Mouse (Mus musculus): ENCODE measurements around the gene Cmtr2.

The Cmtr2 gene

DNA sequence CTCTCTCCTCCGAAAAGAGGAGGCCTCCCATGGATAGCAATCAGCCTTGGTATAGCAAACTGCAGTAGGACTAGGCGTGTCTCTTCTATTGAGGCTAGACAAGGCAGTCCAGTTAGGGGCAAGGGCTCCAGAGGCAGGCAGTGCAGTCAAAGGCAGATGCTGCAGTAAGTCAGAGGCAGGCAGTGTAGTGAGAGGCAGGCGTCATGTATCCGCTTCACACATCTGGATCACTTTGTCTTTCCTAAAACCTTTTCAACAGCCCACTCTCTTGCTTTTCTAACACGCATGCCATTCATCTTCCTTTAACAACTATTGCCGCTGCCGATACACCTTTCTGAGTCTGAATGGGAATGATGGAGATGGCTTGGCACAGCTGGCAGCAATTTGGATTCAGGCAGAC lies at the start of gene Cmtr2:
Gene Cmtr2, plus strand, starts transcription at position 301 of the 400 bp plus-strand sequence.
- no peak for DNase-seq (ENCODE audit: extremely low read depth, insufficient read length, low spot score)

DNA sequence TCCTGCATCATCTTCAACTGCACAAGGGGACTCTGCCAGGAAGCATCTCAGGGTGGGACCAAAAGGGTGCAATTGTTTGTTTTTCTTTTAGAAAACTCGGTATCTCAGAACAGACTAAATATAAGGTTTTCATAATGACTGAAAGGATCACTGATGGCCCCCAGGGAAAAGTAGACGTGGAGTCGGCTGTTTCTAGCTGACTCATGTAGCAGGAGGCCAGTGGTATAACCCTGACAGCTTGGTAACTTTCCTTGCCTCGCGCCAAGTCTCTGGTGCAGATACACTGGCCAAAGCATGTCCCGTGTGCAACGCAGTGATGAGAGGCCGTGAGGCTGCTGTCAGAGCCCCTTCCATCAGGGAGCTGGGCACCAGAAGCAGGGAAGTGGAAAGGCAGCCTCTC lies 49.2 kb upstream of the Cmtr2 start:
- DNase-seq (ENCODE audit: extremely low read depth, insufficient read length, low spot score) = no peak

DNA sequence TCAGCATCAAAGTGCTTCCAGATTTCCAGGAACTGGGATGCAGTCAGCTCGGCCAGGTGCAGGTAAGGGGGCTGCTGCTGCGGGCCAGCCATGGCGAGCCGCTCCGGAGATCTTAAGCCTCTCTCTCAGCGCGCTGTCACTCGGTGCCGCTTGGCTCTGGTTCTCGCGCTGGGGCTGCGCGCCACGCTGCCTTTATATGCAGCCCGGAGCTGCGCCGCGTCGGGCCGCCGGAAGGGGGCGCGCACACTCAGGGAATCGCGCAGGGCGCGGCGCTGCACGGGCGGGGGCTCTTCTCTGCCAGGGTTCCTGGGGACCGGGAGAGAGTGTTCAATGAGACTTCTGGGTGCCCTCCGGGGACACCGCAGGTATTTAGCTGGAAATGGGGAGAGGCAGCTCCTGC lies 47.4 kb upstream of the Cmtr2 start, which contains the start of gene Calb2:
Gene Calb2, minus strand, starts transcription at position 165 of the 400 bp plus-strand sequence.
- no peak for DNase-seq (ENCODE audit: extremely low read depth, insufficient read length, low spot score)

DNA sequence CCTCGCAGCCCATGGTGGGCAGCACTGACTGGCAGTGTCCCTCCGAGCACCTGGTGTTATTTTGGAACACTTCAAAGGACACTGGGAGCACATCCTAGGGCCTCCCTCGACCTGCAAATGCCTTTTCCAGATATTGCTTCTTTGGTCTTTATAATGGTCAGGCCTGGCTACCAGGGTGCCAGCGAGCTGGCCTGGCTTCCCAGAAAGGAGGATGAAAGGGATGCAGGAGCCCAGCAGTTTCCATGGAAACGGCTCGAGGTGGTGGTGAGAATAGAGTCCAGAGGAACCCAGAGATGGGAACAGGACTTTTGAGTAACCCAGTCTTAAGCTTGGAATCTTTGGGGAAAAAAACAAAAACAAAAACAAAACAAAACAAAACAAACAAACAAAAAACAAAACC lies 43.3 kb upstream of the Cmtr2 start:
- no peak for DNase-seq (ENCODE audit: extremely low read depth, insufficient read length, low spot score)

DNA sequence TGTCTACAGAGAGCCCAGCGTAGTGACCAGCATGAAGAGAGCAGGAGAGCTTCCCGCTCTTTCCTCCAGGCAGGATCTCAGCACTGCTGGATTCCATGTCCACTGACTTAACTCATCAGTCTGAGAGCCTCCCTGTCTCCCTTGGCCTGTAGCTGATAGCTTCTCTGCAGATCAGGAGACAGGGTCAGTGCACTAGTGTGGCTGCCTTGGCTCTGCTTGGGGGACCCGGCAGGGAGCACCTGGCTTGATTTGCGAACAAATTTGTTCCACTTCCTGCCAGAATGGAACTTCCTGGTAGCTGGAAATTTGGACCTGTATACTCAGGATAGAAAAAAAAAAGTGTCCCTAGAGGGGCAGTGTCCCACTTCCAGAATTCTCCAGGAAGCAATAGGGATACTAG lies 40.6 kb upstream of the Cmtr2 start:
- DNase-seq (ENCODE audit: extremely low read depth, insufficient read length, low spot score) = no peak

DNA sequence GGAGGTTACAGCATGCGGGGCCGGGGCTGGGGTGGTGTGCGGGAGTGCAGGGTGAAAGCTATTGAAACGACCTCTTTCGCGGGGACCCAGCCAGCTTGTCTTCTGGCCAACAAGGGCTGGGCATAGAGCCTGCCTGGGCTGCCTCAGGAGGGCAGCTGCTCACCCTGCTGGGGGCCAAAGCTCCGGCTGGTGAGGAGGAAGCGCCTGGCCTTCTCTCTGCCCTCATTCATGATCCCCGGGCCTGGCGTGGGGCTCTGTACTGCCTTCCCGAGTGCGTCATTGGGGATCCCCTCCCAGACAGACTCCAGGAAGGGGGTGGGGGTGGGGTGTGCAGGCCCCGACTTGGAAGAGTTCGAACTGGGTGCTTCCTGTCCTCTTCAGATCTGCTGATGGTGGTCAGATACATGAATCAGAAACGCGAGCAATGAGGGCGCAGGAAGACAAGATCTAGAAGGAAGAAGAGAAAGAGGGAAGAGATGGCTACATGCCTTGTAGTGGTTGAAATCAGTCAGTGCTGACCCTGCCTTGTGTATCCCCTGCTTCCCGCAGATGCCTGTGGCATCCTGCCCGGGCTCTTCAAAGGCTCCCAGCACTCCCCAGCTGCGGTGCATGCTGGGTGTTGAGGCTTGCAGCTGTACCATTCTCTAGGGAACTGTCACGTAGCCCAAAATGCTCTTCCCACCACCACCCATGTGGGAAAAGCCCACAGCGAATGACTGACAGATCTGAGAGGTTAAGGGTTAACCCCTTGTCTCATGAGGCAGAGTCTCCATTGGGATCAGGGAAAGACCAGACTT lies 37.9 kb upstream of the Cmtr2 start:
- DNase-seq (ENCODE audit: extremely low read depth, insufficient read length, low spot score) = no peak

DNA sequence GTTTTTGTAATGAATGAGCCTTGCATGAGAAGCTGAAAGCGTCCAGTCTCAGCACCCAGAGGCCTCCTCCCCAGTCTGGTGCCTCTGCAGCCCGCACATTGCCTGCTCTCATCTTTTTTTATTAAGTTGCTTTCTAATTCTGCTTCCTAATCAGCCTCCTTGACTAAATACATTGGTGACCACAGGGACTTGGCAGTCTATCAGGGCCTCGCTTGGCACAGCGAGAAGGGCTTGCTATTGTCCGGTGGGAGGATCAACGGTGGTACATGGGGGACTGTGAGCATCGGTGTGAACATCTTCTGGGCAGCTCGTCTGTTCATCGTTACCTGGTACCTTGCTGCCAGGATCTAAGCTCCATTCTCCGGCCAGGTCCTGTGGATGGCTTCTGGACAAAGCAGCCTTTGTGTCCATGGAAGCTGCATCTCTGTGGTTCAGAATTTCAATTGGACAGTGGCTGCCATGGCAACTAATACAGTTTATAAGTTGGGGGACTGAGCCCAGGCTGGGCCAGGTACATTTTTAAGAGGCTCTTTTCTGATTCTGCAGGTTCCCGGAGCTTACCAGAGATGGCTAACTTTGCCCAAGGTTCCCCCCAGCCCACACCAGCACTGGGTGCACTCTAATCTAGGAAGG lies 32.6 kb upstream of the Cmtr2 start:
- DNase-seq (ENCODE audit: extremely low read depth, insufficient read length, low spot score) = no peak

DNA sequence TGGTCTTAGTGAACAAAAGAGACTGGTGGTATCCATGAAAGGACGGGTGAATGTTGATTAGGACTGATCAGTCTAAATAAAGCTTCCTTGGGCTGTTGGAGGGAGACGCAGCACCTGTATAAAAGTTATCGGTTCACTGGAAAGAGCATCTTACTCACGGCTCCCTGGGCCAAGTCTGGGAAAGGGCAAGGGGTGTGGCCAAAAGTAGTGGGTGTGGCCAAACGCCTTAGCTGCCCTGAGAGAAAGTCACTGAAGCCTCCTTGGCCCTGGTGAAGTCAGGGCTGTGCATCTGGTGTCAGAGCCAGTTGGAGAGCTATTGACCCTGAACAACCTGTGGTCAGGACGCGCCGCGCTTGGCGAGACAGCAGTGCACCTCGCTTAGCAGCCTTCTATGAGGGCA lies 31.7 kb upstream of the Cmtr2 start:
- DNase-seq (ENCODE audit: extremely low read depth, insufficient read length, low spot score) = no peak

DNA sequence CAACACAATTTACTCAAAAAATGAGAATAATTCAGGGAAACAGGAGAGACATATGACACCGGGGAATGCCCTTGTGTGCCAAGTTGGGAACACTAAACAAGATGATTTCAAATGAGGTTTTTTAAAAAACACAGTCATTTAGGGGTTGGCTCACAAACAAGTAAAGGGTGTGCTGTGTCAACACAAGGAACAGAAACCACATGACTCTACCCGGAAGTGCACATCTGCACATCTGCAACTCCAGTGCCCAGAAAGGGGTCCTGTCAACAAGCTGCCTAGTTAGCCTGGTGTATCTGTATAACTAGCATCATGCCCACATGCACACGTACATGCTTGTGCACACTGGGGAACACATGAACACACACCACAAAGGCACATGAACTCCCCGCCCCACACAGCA lies 29.9 kb upstream of the Cmtr2 start:
- no peak for DNase-seq (ENCODE audit: extremely low read depth, insufficient read length, low spot score)

DNA sequence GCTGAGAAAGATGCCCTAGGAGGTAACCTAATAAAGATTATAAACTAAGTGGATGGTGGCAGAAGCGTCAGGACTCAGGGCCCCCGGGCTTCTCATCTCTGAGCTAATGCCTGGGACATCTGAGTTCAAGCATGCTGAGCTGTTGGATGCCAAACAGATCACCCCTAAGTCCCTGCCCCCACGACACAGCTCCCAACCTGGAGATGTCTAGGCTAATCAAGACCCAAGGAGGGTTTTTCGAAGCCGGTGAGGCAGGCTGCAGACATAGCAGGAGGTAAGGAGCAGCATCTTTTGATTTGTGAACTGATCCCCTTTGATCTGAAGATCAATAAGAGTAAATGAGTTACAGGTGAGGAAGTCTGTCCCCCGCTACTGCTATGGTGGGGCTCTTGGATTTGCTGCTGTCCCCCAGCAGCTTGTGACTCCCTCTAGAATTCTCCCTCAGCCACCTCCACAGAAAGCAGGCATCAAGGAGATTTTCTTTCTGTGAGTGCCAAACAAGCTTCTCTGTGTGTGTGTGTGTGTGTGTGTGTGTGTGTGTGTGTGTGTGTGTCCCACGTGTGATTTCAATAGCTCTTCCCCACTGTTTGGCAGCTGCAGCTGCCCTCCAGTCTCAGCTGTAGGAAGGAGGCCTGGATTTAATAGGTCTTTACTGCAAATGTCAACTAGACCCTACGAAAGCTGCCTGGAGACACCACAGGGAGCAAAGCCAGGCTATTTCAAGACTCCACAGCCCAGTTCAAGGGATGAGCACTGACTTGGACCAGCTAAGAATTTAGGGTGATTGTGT lies 26.3 kb upstream of the Cmtr2 start:
- no peak for DNase-seq (ENCODE audit: extremely low read depth, insufficient read length, low spot score)

DNA sequence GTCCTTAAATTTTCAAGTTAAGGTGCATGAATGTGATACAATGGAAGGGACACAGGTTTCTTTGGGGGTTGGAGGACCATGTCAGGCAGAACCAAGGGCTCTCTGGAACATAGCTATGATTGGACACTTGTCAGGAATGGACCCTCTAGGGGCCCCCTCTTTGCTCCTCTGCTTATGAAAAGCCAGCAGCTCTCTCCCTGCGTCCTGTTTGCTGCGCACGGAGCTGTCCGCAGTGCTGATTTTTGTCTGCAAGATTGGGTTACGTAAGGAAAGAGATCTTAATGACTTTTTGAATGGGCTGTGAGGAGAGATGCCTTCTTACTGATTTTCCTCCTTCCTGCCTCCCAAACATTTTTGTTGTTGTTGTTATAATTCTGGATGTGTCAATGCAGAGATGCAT lies 18.8 kb upstream of the Cmtr2 start:
- no peak for DNase-seq (ENCODE audit: extremely low read depth, insufficient read length, low spot score)

DNA sequence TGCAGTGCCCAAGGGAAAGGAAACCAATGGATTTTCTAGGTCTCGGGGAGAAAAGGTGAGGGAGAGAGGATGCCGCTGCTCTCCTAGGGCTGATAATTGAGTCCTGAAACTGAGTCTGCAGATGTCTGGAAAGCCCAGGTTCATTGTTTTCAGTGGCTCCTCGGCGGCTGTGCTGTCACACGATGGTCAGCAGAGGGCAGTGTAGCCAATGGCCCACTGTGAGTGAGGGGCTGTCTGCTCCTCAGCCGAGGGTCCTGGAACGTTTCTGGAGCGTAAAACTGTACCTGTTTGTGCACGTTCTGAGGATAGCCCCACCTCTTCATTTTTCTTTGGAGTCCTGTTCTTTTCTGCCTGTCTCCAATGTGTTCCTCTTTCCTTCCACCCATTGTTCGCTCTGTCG lies 13.7 kb upstream of the Cmtr2 start:
- DNase-seq (ENCODE audit: extremely low read depth, insufficient read length, low spot score) = no peak

DNA sequence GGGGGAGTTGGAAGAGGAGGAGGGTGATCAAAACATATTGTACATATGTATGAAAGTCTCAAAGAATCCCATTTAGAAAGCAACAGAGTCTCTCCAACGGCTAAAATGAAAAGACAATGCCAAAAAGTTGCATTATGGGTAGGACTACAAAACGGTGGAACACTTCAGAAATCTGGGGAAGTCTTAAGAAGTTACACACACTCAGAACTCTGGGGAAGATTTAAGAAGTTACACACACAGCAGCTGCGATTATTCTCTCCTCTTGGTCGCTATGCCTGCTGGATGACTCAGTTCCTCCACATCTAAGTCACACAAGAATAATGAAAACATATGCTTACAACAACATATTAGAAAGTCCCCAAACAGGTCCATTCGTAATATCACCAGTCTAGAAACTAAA lies 788 bp downstream of the Cmtr2 start:
- no peak for DNase-seq (ENCODE audit: extremely low read depth, insufficient read length, low spot score)

DNA sequence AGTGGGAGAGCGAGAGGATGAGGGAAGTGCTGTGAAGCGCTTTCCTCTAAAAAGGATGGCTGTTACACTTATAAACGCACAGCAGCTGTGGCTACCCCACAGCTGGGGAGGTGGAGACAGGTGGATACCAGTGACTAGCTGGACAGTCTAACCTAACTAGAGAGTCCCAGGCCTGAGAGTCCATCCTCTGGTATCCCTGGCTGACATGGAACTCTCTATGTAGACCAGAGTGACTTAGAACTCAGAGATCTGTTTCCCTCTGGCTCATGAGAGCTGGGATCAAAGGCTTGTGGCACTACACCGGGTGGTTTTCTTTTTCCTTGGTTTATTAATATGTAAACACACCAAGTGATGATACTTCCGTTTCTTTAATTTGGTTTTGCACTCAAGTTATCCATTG lies 1.7 kb downstream of the Cmtr2 start:
- no peak for DNase-seq (ENCODE audit: extremely low read depth, insufficient read length, low spot score)

DNA sequence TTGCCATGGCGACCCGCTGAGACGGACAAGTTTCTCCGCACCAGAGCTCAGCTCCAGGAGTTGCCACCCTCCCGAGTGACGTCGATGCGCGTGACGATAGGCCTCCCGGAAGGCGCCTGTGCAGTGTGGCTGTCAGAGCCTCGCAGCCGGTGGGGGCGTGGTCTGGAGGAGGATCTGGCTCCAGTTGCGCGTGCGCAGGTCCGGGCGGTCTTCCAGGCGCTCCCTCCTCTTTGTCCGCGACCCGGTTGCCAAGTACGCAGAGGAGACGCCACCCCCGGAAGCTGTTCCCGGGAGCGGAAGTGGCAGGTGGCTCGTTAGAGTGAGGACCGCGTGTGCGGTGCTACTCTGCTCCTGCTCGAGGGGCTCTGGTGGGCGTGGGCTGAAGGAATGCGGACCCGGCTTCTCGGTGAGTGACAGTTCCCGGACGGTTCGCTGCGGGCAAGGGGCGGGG lies 2.2 kb downstream of the Cmtr2 start:
- peak; percentile 98 for DNase-seq (ENCODE audit: extremely low read depth, insufficient read length, low spot score)

DNA sequence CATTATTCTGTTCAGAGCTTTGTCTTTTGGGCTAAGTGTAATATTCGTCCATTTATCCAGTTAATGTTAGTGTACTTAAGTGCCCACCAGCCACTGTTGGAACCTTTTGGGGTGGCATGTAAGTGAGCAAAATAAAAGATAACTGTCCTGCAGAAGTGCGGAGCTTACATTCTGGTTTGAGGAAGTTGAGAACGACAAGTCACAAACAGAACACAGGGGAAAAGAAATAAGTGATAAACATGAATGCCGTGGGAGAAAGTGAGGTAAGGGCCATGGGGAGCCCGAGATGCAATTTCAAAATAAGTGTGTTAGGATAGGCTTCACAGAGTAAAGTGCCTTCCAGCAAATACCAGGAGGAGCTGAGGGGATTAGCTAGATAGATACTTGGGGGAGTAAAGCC lies 3.0 kb downstream of the Cmtr2 start:
- DNase-seq (ENCODE audit: extremely low read depth, insufficient read length, low spot score) = no peak

DNA sequence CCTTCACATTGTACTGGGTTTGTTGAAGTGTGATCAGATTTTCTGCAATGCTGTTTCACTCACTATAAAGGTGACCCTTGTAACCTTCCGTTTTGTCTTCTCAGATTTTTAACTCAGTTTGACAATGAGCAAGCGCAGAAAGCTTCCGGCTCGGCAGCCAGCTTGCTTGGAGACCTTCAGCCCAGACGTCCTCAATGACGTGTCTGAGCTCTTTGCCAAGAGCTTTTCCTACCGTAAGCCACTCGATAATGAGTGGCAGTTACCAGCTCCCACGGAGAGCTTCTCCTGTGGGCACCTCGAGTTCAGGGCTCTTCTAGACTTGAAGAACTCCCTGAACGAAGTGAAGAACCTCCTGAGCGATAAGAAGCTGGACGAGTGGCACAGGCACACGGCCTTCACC lies 5.5 kb downstream of the Cmtr2 start:
- no peak for DNase-seq (ENCODE audit: extremely low read depth, insufficient read length, low spot score)

DNA sequence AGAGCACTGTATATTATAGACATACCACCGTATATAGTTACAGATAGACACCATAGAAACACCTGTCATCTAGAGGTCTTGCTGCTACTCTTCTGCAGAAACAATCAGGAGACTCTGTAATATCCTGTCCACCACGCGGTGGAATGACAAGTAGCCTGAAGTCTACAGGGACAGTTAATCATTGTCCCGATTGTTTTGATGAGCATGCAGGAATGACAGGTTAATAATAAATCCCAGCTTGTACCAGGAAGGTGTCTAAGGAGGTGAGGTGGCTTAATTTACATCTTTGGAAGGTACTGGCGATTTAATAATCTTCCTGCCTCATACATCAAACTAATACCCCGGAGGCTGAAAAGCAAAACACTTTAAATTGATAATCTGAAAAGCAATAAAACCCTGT lies 15.3 kb downstream of the Cmtr2 start:
- DNase-seq (ENCODE audit: extremely low read depth, insufficient read length, low spot score) = no peak

DNA sequence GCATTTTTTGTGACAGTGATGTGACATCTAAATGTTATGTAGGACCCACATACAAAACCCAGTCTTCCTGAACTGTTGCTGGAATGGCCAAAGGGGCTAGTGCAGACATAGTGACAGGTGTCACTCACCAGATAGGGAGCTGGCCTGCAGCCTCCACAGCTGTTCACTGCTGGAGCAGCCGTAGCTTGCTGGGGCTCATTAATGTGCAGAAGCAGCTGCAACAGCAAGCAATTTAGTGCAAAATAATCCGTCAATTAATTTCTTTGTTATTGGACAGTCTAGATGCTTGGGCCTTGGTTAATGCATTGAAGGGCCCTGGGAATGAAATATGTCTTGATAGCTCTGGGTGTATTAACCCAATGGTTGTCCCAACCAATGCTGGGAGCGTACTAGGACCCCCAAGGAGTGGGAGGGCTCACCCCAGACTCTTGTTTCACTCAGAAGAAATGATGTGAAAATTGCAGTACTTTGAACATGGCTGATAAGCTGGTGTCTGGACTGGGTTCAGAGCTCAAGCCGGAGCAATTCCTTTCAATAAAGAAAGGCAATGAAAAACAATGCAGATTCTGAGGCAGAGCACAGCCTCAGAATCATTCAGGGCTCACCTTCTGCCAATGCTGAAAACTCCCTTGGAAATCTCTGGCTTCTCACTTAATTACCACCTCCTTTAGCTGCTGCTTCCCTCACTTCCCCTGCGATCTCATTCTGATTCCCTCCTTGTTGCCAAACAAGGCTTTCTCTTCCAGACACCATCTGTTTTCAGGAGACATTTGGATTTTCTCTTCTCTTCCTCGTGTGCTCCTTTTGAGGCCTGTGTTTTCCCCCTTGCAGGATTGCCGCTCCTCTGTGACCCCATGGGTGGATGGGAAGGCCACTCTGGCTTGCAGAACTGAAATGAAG lies 27.1 kb downstream of the Cmtr2 start:
- no peak for DNase-seq (ENCODE audit: extremely low read depth, insufficient read length, low spot score)

DNA sequence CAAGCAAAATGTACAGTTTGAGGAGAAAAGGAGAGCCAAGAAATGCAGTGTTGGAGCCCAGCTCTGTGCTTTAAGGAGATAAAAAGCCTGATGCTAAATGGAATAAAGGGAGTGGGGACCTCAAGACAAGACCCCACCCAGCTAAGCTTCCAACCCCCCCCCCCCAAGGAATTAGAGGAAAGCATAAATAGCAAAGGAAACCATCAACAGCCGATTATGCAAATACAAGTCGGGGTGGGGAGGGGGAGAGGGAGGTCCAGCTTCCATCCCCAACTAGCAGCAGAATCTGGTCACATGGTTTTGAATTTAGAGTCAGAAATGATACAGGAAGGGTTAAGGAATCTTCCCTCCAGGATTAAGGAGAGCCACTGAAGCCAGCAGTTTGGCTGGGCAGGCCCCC lies 29.1 kb downstream of the Cmtr2 start:
- DNase-seq (ENCODE audit: extremely low read depth, insufficient read length, low spot score) = no peak

DNA sequence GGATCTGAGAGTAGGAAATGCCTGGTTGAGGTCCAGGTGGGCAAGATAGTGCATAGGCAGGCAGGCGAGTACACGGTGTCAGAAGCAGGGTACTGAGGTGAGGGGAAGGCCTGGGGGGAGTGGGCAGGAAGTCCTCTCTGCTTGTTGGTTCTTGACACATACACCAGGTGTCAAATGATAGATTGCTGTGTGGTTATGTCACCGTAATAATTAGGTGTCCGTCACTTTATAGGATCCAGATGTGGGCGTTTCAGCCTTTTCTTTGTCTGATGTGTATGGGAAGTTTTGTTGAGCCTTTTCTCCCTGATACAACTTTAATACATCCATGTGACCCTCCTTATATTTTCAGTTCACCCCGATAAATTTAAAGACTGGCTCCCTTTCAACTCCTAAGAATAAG lies 31.8 kb downstream of the Cmtr2 start:
- no peak for DNase-seq (ENCODE audit: extremely low read depth, insufficient read length, low spot score)
